Mouse (Mus musculus) myocyte (in vitro differentiated cells): ENCODE results near the gene Creld2.

Source experiments
- MAX ChIP-seq: IDR thresholded peaks from one replicate; pipeline ENCODE4 v1.6.1; 2011; ENCODE audit warnings: low read depth, mild to moderate bottlenecking, control low read depth
- USF1 ChIP-seq: IDR thresholded peaks from one replicate; pipeline ENCODE4 v1.6.1; 2011; ENCODE audit warnings: low read depth, mild to moderate bottlenecking, control low read depth, moderate library complexity

GRCm38 (mm10) chr15:88863695-88864231, 44.3 kb downstream of the Creld2 start:
- TF ChIP-seq USF1: peak; percentile 87
- TF ChIP-seq MAX: no peak
